Mouse (Mus musculus): ENCODE data around the gene Nudt1. TPM values are rescaled to one million over a fixed set of nuclear protein-coding genes. Genes with fewer than 3 reads are reported as not detected.
"Not testable (repeated sequence)": the region's sequence is repeated elsewhere in the genome, so short reads cannot be mapped to it uniquely, and the experiment has no call there.

Nudt1 gene
- total RNA-seq, 4 experiments from 2014 or later: 3.5 to 8.5 (median 6.1) TPM

DNA sequence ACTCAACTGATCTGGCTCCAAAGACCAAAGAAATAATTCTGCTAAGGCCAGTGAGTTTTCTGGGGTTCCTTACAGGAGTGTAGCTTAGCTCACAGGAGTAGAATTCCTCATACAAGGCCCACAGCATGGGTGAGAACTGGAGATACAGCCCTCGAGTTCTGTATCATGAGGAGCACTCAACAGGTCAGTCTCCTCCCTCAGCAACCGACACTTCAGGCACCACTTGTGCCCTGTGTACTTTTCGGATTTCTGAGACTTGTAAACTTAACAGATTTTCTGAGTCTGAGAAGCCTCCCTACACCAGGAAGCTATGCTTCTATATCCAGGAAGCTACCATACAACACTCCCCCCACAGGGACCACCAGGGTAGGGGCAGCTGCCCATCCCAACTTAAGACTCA lies 18.4 kb downstream of the Nudt1 start:
- DNase-seq (ENCODE audit: low spot score in 2 of 2): no peak

GRCm38 (mm10) chr5:140342880-140343279 lies 21.4 kb downstream of the Nudt1 start:
- no peak for DNase-seq (ENCODE audit: low spot score in 2 of 2)

DNA sequence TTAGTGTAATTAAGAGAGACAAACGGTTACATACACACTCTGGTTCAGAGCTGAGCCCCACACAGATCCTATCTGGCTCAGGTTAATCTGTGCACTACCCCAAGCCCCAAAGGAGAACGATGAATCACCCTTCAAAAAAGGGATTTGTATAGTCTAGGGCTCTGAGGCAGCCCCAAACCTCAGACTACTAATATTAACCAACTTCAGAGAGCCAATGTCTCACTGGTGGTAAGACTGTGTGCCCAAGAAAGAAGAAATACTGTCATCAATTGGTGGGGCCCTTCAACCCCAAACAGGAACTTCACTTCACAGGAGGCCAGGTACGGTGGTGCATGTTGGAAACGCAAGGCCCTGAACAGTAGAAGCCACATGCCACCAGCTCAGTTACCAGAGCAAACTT lies 23.8 kb downstream of the Nudt1 start:
- no peak for DNase-seq (ENCODE audit: low spot score in 2 of 2)

GRCm38 (mm10) chr5:140346050-140346449 lies 24.6 kb downstream of the Nudt1 start:
- DNase-seq (ENCODE audit: low spot score in 2 of 2): no peak

DNA sequence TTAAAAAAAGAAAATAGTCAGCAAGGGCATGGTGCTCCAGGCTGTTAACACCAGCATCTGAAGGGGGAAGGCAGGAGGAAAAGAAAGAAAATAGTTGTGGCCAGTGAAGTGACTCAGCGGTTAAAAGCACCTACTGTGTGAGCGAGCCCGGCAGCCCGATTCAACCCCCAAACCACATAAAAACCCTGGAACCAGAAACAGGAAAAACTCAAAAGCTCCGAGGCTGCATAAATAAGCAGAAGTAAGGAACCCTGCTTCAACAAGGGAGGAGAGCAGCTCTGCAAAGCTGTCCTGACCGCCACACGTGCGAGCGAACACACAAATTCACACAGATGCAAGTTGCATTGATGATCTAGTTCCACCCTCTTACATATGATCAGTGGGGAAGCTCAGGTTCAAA lies 28.4 kb downstream of the Nudt1 start:
- DNase-seq (ENCODE audit: low spot score in 2 of 2): no peak

- no peak for DNase-seq (ENCODE audit: low spot score in 2 of 2)
Measured at GRCm38 (mm10) chr5:140350731-140351497, 29.5 kb downstream of the Nudt1 start.

- no peak for DNase-seq (ENCODE audit: low spot score in 2 of 2)
Measured at GRCm38 (mm10) chr5:140352352-140352751, 30.9 kb downstream of the Nudt1 start.

DNA sequence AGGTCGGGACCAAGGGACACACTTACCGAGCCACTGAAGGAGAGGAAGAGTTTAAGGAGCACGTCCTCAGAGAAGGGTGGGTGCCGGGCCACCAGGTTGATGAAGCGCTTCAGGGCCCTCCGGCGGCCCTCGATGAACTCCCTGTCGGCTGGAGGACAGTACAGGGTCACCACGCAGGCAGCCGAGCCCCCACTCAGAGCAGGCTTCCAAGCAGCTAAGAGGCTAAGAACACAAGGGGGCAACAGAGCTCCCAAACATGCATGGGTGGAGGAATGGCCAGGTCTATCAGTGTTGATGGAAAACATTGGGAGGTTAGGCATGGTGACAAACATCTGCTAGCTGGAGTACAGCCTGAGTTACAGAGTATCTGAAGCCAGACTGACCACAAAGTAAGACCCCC lies 34.5 kb downstream of the Nudt1 start:
- no peak for DNase-seq (ENCODE audit: low spot score in 2 of 2)

DNA sequence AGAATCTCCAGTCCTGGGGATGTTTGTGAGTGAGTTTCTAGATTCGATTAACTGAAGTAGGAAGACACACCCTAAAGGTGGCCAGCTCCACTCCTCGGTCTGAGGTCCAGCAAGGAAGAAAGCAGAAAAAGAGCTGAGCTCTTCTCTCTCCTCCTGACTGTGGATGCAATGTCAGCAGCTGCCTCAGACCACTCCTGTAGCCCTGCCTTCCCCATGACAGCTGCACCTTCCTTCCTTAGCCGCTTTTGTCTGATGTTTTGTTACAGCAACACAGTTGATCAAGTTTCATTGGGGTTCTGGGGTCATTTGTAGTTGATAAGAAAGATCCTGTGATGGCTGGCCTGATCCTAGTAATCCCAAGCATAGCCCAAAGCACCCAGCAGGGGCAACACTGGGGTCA lies 36.0 kb downstream of the Nudt1 start:
- DNase-seq (ENCODE audit: low spot score in 2 of 2): no peak

- no peak for DNase-seq (ENCODE audit: low spot score in 2 of 2)
Measured at GRCm38 (mm10) chr5:140359930-140360674, 38.6 kb downstream of the Nudt1 start.

GRCm38 (mm10) chr5:140364415-140364814 lies 43.0 kb downstream of the Nudt1 start:
- no peak for DNase-seq (ENCODE audit: low spot score in 2 of 2)

- not testable (repeated sequence) for DNase-seq (ENCODE audit: low spot score in 2 of 2)
Measured at GRCm38 (mm10) chr5:140368126-140368525, 46.7 kb downstream of the Nudt1 start.

- DNase-seq (ENCODE audit: low spot score in 2 of 2): no peak
Measured at GRCm38 (mm10) chr5:140368926-140369325, 47.5 kb downstream of the Nudt1 start.

DNA sequence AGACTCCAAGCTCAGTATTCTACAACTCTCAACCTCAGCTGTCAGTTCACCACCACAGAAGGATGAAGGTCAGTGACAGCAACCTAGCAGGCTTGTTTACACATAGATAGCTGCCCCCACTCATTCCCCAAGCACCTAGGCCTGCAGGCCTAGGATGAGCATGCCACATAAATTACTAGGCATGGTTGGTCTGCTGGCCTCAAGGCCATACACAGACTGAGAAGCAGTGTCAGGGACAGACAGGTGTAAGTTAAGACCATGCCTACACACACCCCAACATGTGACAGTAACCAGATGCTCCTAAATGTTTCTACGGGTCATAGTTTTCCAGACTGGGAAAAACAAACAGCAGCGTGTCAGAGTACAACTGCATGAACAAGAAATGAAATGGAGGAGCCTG lies 48.0 kb downstream of the Nudt1 start:
- no peak for DNase-seq (ENCODE audit: low spot score in 2 of 2)

DNA sequence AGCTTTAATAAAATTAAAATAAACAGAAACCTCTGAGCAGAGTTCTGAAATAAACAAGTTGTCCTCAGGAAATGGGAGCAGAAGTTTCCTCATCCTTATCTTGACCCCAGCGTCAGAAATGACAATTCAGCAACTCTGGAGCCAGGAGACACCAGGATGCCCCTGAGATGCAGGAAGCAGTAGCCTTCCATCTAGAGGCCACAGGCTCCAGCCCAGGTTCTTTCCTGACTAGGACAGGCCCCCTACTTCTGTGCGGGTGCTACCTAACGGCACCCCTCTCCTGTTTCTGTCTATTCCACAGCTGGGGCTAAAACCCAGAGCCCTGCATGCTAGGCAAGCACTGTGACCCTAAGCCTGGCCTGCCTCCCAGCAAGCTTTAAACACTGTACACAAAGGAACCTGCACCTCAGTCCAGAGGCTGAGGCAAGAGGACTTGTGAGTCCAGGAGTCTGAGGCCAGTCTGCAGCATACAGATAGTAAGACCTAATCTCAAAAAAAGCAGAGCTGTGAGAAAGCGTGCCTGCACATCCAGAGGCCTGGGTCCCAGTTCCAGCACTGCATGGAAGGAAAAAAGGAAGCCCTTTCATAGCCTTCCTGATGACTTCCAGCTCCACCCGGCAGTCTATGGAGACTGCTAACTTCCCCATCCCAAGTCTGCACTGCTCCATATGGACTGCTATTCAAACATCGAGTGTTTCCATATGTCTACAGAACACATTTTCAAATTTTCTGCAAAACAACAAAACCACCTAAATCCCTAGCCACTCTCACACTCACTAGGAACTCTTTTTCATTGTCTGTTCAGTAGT lies 49.2 kb downstream of the Nudt1 start:
- no peak for DNase-seq (ENCODE audit: low spot score in 2 of 2)

GRCm38 (mm10) chr5:140371671-140372070 lies 50.2 kb downstream of the Nudt1 start:
- DNase-seq (ENCODE audit: low spot score in 2 of 2): no peak

- DNase-seq (ENCODE audit: low spot score in 2 of 2): no peak
Measured at GRCm38 (mm10) chr5:140373711-140374110, 52.3 kb downstream of the Nudt1 start.

DNA sequence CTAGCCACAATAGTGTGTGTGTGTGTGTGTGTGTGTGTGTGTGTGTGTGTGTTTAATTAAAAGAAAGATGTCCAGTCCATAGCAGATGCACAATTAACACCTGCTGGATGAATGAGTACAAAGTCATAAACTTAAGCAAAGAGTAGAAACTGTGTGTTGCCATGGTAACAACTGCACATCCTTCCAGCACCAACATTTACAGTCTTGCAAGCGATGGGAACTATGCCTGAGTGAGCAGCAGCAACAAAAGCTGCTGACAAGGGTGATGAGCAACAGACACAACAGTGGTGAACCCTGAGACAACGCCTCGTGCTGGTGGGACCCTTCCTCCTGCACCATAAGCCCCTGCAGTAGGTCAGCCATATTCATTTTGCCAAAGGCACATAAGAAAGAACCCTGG lies 52.8 kb downstream of the Nudt1 start:
- DNase-seq (ENCODE audit: low spot score in 2 of 2): no peak

GRCm38 (mm10) chr5:140375249-140375829 lies 53.9 kb downstream of the Nudt1 start:
- no peak for DNase-seq (ENCODE audit: low spot score in 2 of 2)

- DNase-seq (ENCODE audit: low spot score in 2 of 2): no peak
Measured at GRCm38 (mm10) chr5:140378121-140378853, 56.8 kb downstream of the Nudt1 start.

- DNase-seq (ENCODE audit: low spot score in 2 of 2): no peak
Measured at GRCm38 (mm10) chr5:140379299-140379698, 57.8 kb downstream of the Nudt1 start.
